Mouse (Mus musculus): ENCODE data around the gene Kcnn1. TPM values are rescaled to one million over a fixed set of nuclear protein-coding genes. Genes with fewer than 3 reads are reported as not detected.
"Not testable (repeated sequence)": the region's sequence is repeated elsewhere in the genome, so short reads cannot be mapped to it uniquely, and the experiment has no call there.

Kcnn1 gene
- total RNA-seq, 2 experiments from 2014 or later: 18.1 to 21.5 TPM

GRCm38 (mm10) chr8:70897681-70898413, 34.8 kb upstream of the Kcnn1 start:
- Histone ChIP-seq H3K27ac (peak overlapping the region; percentile 99), H3K4me3 (peak overlapping the region; percentile 90)
- TF ChIP-seq CTCF (IDR thresholded peaks at IDR 0.05): peak; percentile 80
- DNase-seq: peak; percentile 87
- intact Hi-C loops (cut with DNase I): loop anchor here (2.0 kb wide), 1 partner anchor 67 kb away; no protein-coding TSS in a partner anchor

GRCm38 (mm10) chr8:70897021-70897680, 34.1 kb upstream of the Kcnn1 start, which contains the start of gene Rpl18a:
Rpl18a (minus strand) TSS chr8:70897412.
- intact Hi-C loops (cut with DNase I): no loop called here
- Histone ChIP-seq H3K4me3 (peak within 1 kb of the TSS; percentile 90), H3K27ac (peak within 1 kb of the TSS; percentile 99)
- peak; percentile 31 for TF ChIP-seq CTCF (IDR thresholded peaks at IDR 0.05)
- peak; percentile 95 for DNase-seq

GRCm38 (mm10) chr8:70896316-70897020, 33.4 kb upstream of the Kcnn1 start:
- TF ChIP-seq CTCF (IDR thresholded peaks at IDR 0.05): no peak
- intact Hi-C loops (cut with DNase I): no loop called here
- DNase-seq: no peak
- peak overlapping the region; percentile 99 for H3K27ac ChIP-seq
- H3K4me3 ChIP-seq: peak overlapping the region; percentile 90

- intact Hi-C loops (cut with DNase I); DNase-seq: not testable (repeated sequence)
- H3K4me3 ChIP-seq: peak overlapping the region; percentile 90
These were observed 32.7 kb upstream of the Kcnn1 start for GRCm38 (mm10) chr8:70895571-70896259.

GRCm38 (mm10) chr8:70894771-70895545, 31.9 kb upstream of the Kcnn1 start:
- no peak overlapping the region for H3K27ac ChIP-seq
- intact Hi-C loops (cut with DNase I): no loop called here

More at GRCm38 (mm10) chr8:70895571-70896259, 32.7 kb upstream of the Kcnn1 start:
- H3K27ac ChIP-seq: not testable (repeated sequence)

GRCm38 (mm10) chr8:70894385-70894720, 31.3 kb upstream of the Kcnn1 start:
- Histone ChIP-seq H3K27ac (no peak overlapping the region), H3K4me3 (no peak overlapping the region)
- intact Hi-C loops (cut with DNase I): no loop called here
- no peak for TF ChIP-seq CTCF (IDR thresholded peaks at IDR 0.05)
- no peak for DNase-seq

More at GRCm38 (mm10) chr8:70894771-70895545, 31.9 kb upstream of the Kcnn1 start:
- H3K4me3 ChIP-seq: no peak overlapping the region
- no peak for DNase-seq
- no peak for TF ChIP-seq CTCF (IDR thresholded peaks at IDR 0.05)

- no peak overlapping the region for H3K27ac ChIP-seq
- intact Hi-C loops (cut with DNase I): loop anchor here (2.0 kb wide), 1 partner anchor 19 kb away; no protein-coding TSS in a partner anchor
- H3K4me3 ChIP-seq: no peak overlapping the region
- TF ChIP-seq CTCF (IDR thresholded peaks at IDR 0.05): peak; percentile 79
- DNase-seq: peak; percentile 78
These were observed 30.8 kb upstream of the Kcnn1 start for GRCm38 (mm10) chr8:70893656-70894384.

- no peak for TF ChIP-seq CTCF (IDR thresholded peaks at IDR 0.05)
- no peak for DNase-seq
- intact Hi-C loops (cut with DNase I): loop anchor here (2.0 kb wide), 1 partner anchor 18 kb away; no protein-coding TSS in a partner anchor
- Histone ChIP-seq H3K27ac (no peak overlapping the region), H3K4me3 (peak overlapping the region; percentile 26)
These were observed 30.0 kb upstream of the Kcnn1 start for GRCm38 (mm10) chr8:70892896-70893655.

GRCm38 (mm10) chr8:70892022-70892895, 29.2 kb upstream of the Kcnn1 start, which contains the start of gene Slc5a5:
Slc5a5 (minus strand) TSS chr8:70892757.
- peak within 1 kb of the TSS; percentile 26 for H3K4me3 ChIP-seq
- intact Hi-C loops (cut with DNase I): loop anchor here (2.0 kb wide), 1 partner anchor 17 kb away; no protein-coding TSS in a partner anchor
- TF ChIP-seq CTCF (IDR thresholded peaks at IDR 0.05): no peak
- H3K27ac ChIP-seq: no peak within 1 kb of the TSS
- DNase-seq: peak; percentile 33
